Mouse (Mus musculus) CH12.LX (cell line): ENCODE results near the gene Nphp4. TPM values are rescaled to one million over a fixed set of nuclear protein-coding genes. Genes with fewer than 3 reads are reported as not detected.

Experiments
- DNase-seq: peaks from one replicate; pipeline ENCODE4 v3.0.0-alpha.2; 2013; ENCODE audit errors: extremely low read depth
- H3K27ac ChIP-seq: 2 replicates; pipeline ENCODE4 v1.5.1; 2012; ENCODE audit warnings: low read depth, mild to moderate bottlenecking, control low read depth, moderate library complexity; ENCODE audit not compliant: insufficient read depth
- H3K27me3 ChIP-seq: replicated peaks from 2 replicates; pipeline ENCODE3; 2012; ENCODE audit warnings: inconsistent platforms
- H3K36me3 ChIP-seq, 2 experiments: replicated peaks in 1 of 2; 2 replicates each; pipeline versions ENCODE3 to v1.6.1; 2012; ENCODE audit warnings: inconsistent platforms in 1 of 2, low read length in 1 of 2, mild to moderate bottlenecking in 1 of 2, mixed read lengths in 1 of 2, moderate library complexity in 1 of 2; ENCODE audit not compliant: control insufficient read depth in 1 of 2, insufficient read depth in 1 of 2
- H3K4me1 ChIP-seq, 2 experiments: 2 replicates each; pipeline ENCODE4 v1.6.1; 2012; ENCODE audit warnings: inconsistent platforms in 1 of 2, moderate library complexity in 1 of 2; ENCODE audit not compliant: insufficient read depth in 2 of 2, control insufficient read depth in 1 of 2
- H3K4me2 ChIP-seq: 2 replicates; pipeline ENCODE4 v1.6.1; 2012; ENCODE audit warnings: low read depth, mild to moderate bottlenecking, control low read depth; ENCODE audit not compliant: poor library complexity, insufficient read depth, severe bottlenecking
- H3K4me3 ChIP-seq, 3 experiments: fragments of 150-350 bp in 1 of 3; sonication (generic) in 1 of 3; replicated peaks in 1 of 3; 2 replicates each; pipeline versions ENCODE3 to v1.5.1; 2011 to 2012; ENCODE audit warnings: low read depth in 2 of 3, low read length in 2 of 3, mild to moderate bottlenecking in 2 of 3, moderate library complexity in 2 of 3, control low read depth in 1 of 3, improper control_type of control experiment in 1 of 3, inconsistent platforms in 1 of 3, mixed read lengths in 1 of 3; ENCODE audit not compliant: poor library complexity in 1 of 3
- H3K79me2 ChIP-seq: replicated peaks from 2 replicates; pipeline ENCODE4 v1.6.1; 2012; ENCODE audit warnings: mild to moderate bottlenecking, moderate library complexity; ENCODE audit not compliant: control insufficient read depth, poor library complexity, insufficient read depth, severe bottlenecking; ENCODE audit errors: extremely low read depth
- H3K9ac ChIP-seq: 2 replicates; pipeline ENCODE4 v1.6.1; 2012; ENCODE audit warnings: low read depth, mild to moderate bottlenecking, control low read depth, moderate library complexity; ENCODE audit not compliant: insufficient read depth
- H3K9me3 ChIP-seq: replicated peaks from 2 replicates; pipeline ENCODE3; 2012; ENCODE audit warnings: low read length, inconsistent platforms, mixed read lengths
- CTCF ChIP-seq, 2 experiments: IDR thresholded peaks in 1 of 2; conservative IDR thresholded peaks in 1 of 2; 2 replicates each; pipeline ENCODE4 v1.5.1; 2011 to 2012; ENCODE audit warnings: low read depth in 2 of 2, low read length in 2 of 2, improper control_type of control experiment in 1 of 2, inconsistent platforms in 1 of 2, mild to moderate bottlenecking in 1 of 2, moderate library complexity in 1 of 2
- ELF1 ChIP-seq: IDR thresholded peaks from 2 replicates; pipeline ENCODE4 v1.6.1; 2014; ENCODE audit warnings: low read depth, mild to moderate bottlenecking, inconsistent platforms, low read length, improper control_type of control experiment
- EP300 ChIP-seq: IDR thresholded peaks from 2 replicates; pipeline ENCODE4 v1.6.1; 2011; ENCODE audit warnings: low read length, improper control_type of control experiment
- IRF4 ChIP-seq: IDR thresholded peaks from 2 replicates; pipeline ENCODE4 v1.6.1; 2014; ENCODE audit warnings: low read depth, mild to moderate bottlenecking, inconsistent platforms, low read length, improper control_type of control experiment
- JUND ChIP-seq: conservative IDR thresholded peaks from 2 replicates; pipeline ENCODE4 v1.6.1; 2011; ENCODE audit warnings: low read depth, low read length, improper control_type of control experiment
- MAFK ChIP-seq: IDR thresholded peaks from 2 replicates; pipeline ENCODE4 v1.6.1; 2011; ENCODE audit warnings: low read length, improper control_type of control experiment; ENCODE audit not compliant: insufficient replicate concordance
- MXI1 ChIP-seq: IDR thresholded peaks from 2 replicates; pipeline ENCODE4 v1.6.1; 2011; ENCODE audit warnings: mild to moderate bottlenecking, low read depth, low read length, improper control_type of control experiment
- PAX5 ChIP-seq: IDR thresholded peaks from 2 replicates; pipeline ENCODE4 v1.6.1; 2012; ENCODE audit warnings: low read length, inconsistent platforms, mixed read lengths
- SIN3A ChIP-seq: IDR thresholded peaks from 2 replicates; pipeline ENCODE4 v1.6.1; 2012; ENCODE audit warnings: low read length, improper control_type of control experiment, inconsistent platforms
- SMC3 ChIP-seq: IDR thresholded peaks from 2 replicates; pipeline ENCODE4 v1.6.1; 2011; ENCODE audit warnings: low read depth, low read length, improper control_type of control experiment
- TCF12 ChIP-seq: IDR thresholded peaks from 2 replicates; pipeline ENCODE4 v1.6.1; 2014; ENCODE audit warnings: low read depth, mild to moderate bottlenecking, inconsistent platforms, low read length, improper control_type of control experiment
- UBTF ChIP-seq: IDR thresholded peaks from 2 replicates; pipeline ENCODE4 v1.6.1; 2012; ENCODE audit warnings: low read depth, mild to moderate bottlenecking, inconsistent platforms, low read length, improper control_type of control experiment, moderate library complexity
- ZMIZ1 ChIP-seq: IDR thresholded peaks from 2 replicates; pipeline ENCODE4 v1.6.1; 2012; ENCODE audit warnings: low read depth, mild to moderate bottlenecking, inconsistent platforms, low read length, improper control_type of control experiment
- ZNF384 ChIP-seq: IDR thresholded peaks from 2 replicates; pipeline ENCODE4 v1.6.1; 2012; ENCODE audit warnings: low read depth, low read length, improper control_type of control experiment, inconsistent platforms
- dilution Hi-C: fragments of 300-500 bp; cut with MboI; formaldehyde crosslinking; loops from 2 replicates; pipeline ENCODE4 v1.14.3; 2020; ENCODE audit warnings: low sequenced_read_pairs; ENCODE audit not compliant: extremely low pct_unique_long_range_greater_than_20kb, extremely low pct_ligation_motif_present
- in situ Hi-C: fragments of 300-500 bp; cut with MboI; formaldehyde crosslinking; loops from 3 replicates; pipeline ENCODE4 v1.14.3; 2019; ENCODE audit warnings: low sequenced_read_pairs, low pct_ligation_motif_present, low pct_unique_long_range_greater_than_20kb, mixed read lengths
- polyA plus RNA-seq: library from polyadenylated mRNA; unstranded; fragments of >175 nt; gene quantifications from 2 replicates; pipeline ENCODE4 v1.2.1, GENCODE M21; 2012; ENCODE audit warnings: low read depth; ENCODE audit not compliant: insufficient read length
- total RNA-seq, 2 experiments: library from RNA; depleted of rRNA; stranded (reverse); fragments of 300-350 nt in 1 of 2; fragments of >200 nt in 1 of 2; gene quantifications; 2 replicates each; pipeline ENCODE4 v1.2.3; 2012 to 2014

Nphp4 gene
- 0.29 and 0.68 TPM in 2 replicates for total RNA-seq (2012; rRNA removed)
- 0.15 TPM in 1 of 2 replicates, not detected in the other for total RNA-seq (2014; rRNA removed)
- 0.09 TPM in 1 of 2 replicates, not detected in the other for polyA plus RNA-seq

DNA sequence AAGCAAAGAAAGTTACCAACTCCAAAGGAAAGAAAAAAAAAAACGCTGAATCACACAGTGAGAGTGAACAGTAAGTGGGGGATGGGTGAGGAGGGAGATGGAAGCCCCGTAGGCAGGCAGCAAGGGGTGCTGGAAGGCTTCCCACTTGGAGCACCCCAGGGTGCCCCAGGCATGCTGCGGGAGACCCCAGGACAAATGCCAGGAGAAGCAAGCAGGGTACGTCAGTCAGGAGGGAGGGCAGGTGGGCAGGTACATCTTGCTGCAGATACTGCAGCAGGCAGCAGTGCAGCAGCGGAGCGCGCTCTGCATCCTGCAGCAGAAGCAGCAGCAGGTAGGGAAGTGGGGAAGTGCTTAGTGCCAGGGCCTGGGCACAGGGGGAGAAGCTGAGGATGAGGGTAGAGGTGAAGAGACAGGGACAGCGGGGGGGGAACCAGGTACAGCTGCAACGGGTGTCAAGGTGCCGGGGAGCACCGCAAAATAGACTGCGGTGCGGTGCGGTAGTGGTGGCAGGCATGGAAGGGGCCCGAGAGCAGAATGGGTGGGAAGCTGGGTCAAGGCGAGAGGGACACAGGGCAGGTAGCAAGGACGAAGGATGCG, at the start of gene Nphp4:
TSS of gene Nphp4 (plus strand) at position 280 of the 597 bp plus-strand sequence.
- dilution Hi-C loops = no loop called here
- H3K4me1 ChIP-seq = peaks cover 0 to 10% of the 10 kb centered on the region in 2 experiments; a peak in 2 of 4 replicates
- TF ChIP-seq SMC3 (no peak), ZMIZ1 (no peak), SIN3A (no peak), UBTF (no peak), MXI1 (no peak), MAFK (no peak), ELF1 (no peak), ZNF384 (no peak), PAX5 (no peak), CTCF (conservative IDR thresholded peaks at IDR 0.05 in 1 of 2, IDR thresholded peaks at IDR 0.05 in 1 of 2; ENCODE audit: low read depth in 2 of 2, low read length in 2 of 2) (no peak)
- TF ChIP-seq, all 38 proteins: peak for 0
- in situ Hi-C loops = loop anchor here (25.0 kb wide), 1 partner anchor 1461 kb away; no protein-coding TSS in a partner anchor
- H3K9ac ChIP-seq = no peak within 1 kb of the TSS; the same call in 1 of the 2 replicates
- H3K4me3 ChIP-seq = peak within 1 kb of the TSS in 2 of 3 experiments; percentile 59 to 76
- H3K79me2 ChIP-seq = no peaks in the 10 kb centered on the region
- H3K36me3 ChIP-seq = no peaks in the 10 kb centered on the region
- H3K27me3 ChIP-seq = no peaks in the 10 kb centered on the region
- no peak within 1 kb of the TSS for H3K27ac ChIP-seq
- no peak for DNase-seq
- peak within 1 kb of the TSS; percentile 55 for H3K4me2 ChIP-seq
- H3K9me3 ChIP-seq = peaks cover 87% of the 10 kb centered on the region

GRCm38 (mm10) chr4:152428259-152428658, 48.2 kb upstream of the Nphp4 start:
- TF ChIP-seq CTCF (conservative IDR thresholded peaks at IDR 0.05 in 1 of 2, IDR thresholded peaks at IDR 0.05 in 1 of 2; ENCODE audit: low read depth in 2 of 2, low read length in 2 of 2) (peak in 1 of 2 experiments; percentile 39; a peak in 2 of 4 replicates), TCF12 (peak; percentile 52; the same call in 1 of the 2 replicates), EP300 (peak; percentile 54), IRF4 (peak; percentile 79), JUND (no peak)
- Histone ChIP-seq H3K4me2 (no peak overlapping the region), H3K4me3 (no peak overlapping the region), H3K27ac (peak overlapping the region; percentile 16; the same call in 1 of the 2 replicates), H3K9me3 (peaks cover 7% of the 10 kb centered on the region), H3K79me2 (no peaks in the 10 kb centered on the region), H3K9ac (no peak overlapping the region), H3K4me1 (peaks cover 6 to 28% of the 10 kb centered on the region in 2 experiments), H3K27me3 (no peaks in the 10 kb centered on the region), H3K36me3 (peaks cover 55 to 98% of the 10 kb centered on the region in 2 experiments)
- DNase-seq = peak; percentile 44
- dilution Hi-C loops (no loop called here), in situ Hi-C loops (no loop called here)
